Mouse (Mus musculus): Measurements from ENCODE around the gene Zbtb20.

Gene Zbtb20

GRCm38 (mm10) chr16:43620359-43620758 lies 744.7 kb downstream of the Zbtb20 start:
- no peak for DNase-seq

- DNase-seq: no peak
Observed at GRCm38 (mm10) chr16:43623315-43624000, 747.8 kb downstream of the Zbtb20 start.

- DNase-seq: no peak
Observed at GRCm38 (mm10) chr16:43624876-43625275, 749.2 kb downstream of the Zbtb20 start.

GRCm38 (mm10) chr16:43625289-43625688 lies 749.6 kb downstream of the Zbtb20 start:
- no peak for DNase-seq

- DNase-seq: no peak
Observed at GRCm38 (mm10) chr16:43625956-43626355, 750.3 kb downstream of the Zbtb20 start.

- no peak for DNase-seq
Observed at GRCm38 (mm10) chr16:43628662-43629061, 753.0 kb downstream of the Zbtb20 start.

- DNase-seq: no peak
Observed at GRCm38 (mm10) chr16:43631758-43632157, 756.1 kb downstream of the Zbtb20 start.

GRCm38 (mm10) chr16:43634037-43634436 lies 758.4 kb downstream of the Zbtb20 start:
- DNase-seq: no peak

GRCm38 (mm10) chr16:43637241-43637640 lies 761.6 kb downstream of the Zbtb20 start:
- no peak for DNase-seq

GRCm38 (mm10) chr16:43638406-43639049 lies 762.8 kb downstream of the Zbtb20 start:
- DNase-seq: no peak

- DNase-seq: no peak
Observed at GRCm38 (mm10) chr16:43641230-43641629, 765.5 kb downstream of the Zbtb20 start.

GRCm38 (mm10) chr16:43645879-43646278 lies 770.2 kb downstream of the Zbtb20 start:
- DNase-seq: no peak

- no peak for DNase-seq
Observed at GRCm38 (mm10) chr16:43646943-43647342, 771.3 kb downstream of the Zbtb20 start.

GRCm38 (mm10) chr16:43647641-43648040 lies 772.0 kb downstream of the Zbtb20 start:
- no peak for DNase-seq

- no peak for DNase-seq
Observed at GRCm38 (mm10) chr16:43650355-43651080, 774.8 kb downstream of the Zbtb20 start.

- no peak for DNase-seq
Observed at GRCm38 (mm10) chr16:43653288-43653687, 777.6 kb downstream of the Zbtb20 start.

GRCm38 (mm10) chr16:43654269-43654668 lies 778.6 kb downstream of the Zbtb20 start:
- no peak for DNase-seq

GRCm38 (mm10) chr16:43655183-43655787 lies 779.6 kb downstream of the Zbtb20 start:
- DNase-seq: peak; percentile 13 to 19

- DNase-seq: no peak
Observed at GRCm38 (mm10) chr16:43661576-43661975, 785.9 kb downstream of the Zbtb20 start.

GRCm38 (mm10) chr16:43662124-43663004 lies 786.7 kb downstream of the Zbtb20 start:
- DNase-seq: no peak

- no peak for DNase-seq
Observed at GRCm38 (mm10) chr16:43663978-43664579, 788.4 kb downstream of the Zbtb20 start, which contains the start of gene Tigit. Gene Tigit, minus strand, starts transcription at chr16:43664146.

- no peak for DNase-seq
Observed at GRCm38 (mm10) chr16:43664861-43665260, 789.2 kb downstream of the Zbtb20 start.

All from B cell, adult 2 months (primary cell).